Mouse (Mus musculus) gastrocnemius, adult 18-20 months (tissue): ENCODE measurements around the gene Ppp4r3a. TPM values are rescaled to one million over a fixed set of nuclear protein-coding genes. Genes with fewer than 3 reads are reported as not detected.

ENCODE experiments used
- DNase-seq: peaks from one replicate; pipeline ENCODE4 v3.0.0; 2021; ENCODE audit warnings: low spot score
- total RNA-seq, 2 experiments: library from RNA; stranded (reverse); gene quantifications; 2 replicates each; pipeline ENCODE4 v1.2.3; 2021

Ppp4r3a gene
- total RNA-seq, 2 experiments from 2014 or later, result 17.7 to 18.5 TPM

DNA sequence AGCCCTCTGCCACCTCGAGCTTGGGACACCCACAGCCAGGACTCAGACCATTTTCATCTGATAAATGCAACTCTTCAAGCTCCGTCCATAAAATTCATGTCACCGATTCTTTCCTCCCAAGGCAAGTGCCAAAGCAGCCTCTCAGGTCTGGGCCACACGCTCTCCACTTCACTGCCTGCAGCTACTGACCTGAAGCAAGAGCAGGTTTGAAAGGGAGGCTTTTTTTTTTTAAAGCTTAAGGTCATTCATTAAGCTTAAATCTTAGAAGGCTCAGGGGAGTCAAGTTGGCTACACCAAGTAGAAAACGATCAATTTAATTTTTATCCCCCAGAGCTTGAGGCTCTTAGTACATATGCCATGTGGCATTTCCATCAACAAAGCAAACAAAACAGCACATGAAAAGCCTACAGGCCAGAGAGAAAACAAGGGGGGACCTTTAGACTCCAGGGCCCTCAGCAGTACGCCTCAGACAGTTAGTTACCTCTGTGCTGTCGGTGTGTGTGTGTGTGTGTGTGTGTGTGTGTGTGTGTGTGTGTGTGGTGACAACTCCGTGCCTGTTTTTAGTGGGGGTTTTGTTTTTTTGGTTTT lies 70.3 kb downstream of the Ppp4r3a start:
- DNase-seq, result no peak

DNA sequence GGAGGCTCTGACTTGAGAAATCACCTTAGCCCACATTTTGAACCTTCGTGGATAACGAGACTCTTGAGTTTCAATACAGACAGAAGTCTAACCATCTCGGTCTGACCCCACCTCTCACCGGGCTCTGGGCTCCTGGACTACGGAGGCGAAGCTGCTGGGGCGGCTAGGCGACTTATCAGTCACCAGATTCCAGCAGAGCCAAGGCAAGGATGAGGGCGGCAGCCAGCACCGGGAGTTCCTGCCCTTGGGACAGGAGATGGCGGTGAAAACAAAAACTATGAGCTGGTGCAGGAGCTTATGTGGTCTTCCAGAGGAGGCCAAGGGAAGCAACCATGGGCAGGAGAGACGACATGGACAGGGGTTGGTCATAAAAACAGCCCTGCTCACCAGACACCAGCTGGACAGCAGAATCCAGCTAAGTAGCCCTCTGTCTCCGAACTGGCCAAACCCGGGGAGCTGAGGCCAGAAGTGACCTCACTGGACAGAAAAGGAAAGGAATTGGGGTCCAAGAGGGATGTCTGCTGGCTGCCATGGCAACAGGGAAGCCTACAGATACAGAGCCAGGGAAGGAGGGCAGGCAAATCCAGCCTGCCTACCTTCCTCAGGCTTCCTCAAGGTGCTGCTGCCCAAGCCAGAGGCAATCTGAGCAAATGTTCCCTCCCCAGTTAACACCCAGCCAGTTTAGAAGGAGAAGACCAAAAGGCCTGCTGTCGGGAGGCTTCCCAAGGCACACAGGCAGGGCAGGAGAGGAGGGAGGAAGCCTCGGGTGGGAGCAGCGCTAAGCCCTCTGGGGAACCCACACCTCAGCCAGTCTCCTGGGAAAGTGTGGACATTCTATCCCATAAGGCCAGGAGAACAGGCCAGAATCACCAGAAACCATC lies 71.1 kb downstream of the Ppp4r3a start:
- DNase-seq, result no peak

- no peak for DNase-seq
These were observed 72.5 kb downstream of the Ppp4r3a start for GRCm38 (mm10) chr12:101011017-101011416.

GRCm38 (mm10) chr12:101010148-101010920 lies 73.2 kb downstream of the Ppp4r3a start:
- DNase-seq, result peak; percentile 84

- DNase-seq, result no peak
These were observed 74.3 kb downstream of the Ppp4r3a start for GRCm38 (mm10) chr12:101009225-101009624.

- no peak for DNase-seq
These were observed 74.9 kb downstream of the Ppp4r3a start for GRCm38 (mm10) chr12:101008648-101009047.

DNA sequence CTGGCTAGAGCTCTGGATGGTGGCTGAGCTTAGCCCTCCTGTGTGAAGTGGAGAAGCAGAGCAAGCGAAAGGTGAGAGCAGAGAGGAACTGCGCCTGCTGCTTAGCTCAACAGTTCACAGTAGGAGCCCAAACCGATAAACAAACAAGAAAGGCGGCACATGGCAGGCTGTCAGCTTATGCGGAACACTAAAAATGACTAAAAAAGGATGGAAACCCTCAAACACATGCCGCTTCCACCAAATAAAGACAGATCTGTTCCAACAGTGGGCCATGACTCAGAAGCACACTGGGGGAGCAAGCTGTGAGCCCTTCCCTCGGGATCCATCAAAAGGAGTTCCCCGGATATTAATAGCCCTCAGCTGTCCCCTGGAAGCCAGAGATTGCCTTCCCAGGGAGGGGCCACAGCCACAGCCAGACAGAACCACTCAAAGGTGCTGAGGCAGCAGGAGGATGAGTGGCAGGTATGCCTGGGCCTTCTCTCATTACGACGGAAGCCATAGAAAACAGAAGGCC lies 75.5 kb downstream of the Ppp4r3a start:
- peak; percentile 89 for DNase-seq

DNA sequence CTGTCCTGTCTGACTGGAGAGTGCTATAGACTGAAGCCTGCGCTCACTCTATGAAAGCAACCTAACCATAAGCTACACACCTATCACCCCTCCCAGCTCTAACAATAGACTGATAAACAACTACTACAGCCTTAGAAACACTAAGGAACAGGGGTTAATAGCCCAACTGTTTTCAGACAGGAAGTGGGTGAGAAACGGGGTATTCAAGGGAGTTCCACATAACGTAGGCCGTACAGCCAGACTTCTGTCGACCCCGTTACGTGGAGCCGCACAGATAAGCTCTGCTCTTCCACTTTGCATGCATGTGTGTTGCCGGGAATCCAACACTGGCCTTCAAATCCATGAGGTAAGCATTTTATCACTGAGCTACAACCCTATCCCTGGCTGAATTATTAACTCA lies 76.1 kb downstream of the Ppp4r3a start:
- DNase-seq, result no peak

GRCm38 (mm10) chr12:101005665-101006420 lies 77.7 kb downstream of the Ppp4r3a start:
- DNase-seq, result no peak

- DNase-seq, result no peak
These were observed 78.5 kb downstream of the Ppp4r3a start for GRCm38 (mm10) chr12:101004982-101005381.

GRCm38 (mm10) chr12:101002801-101003513 lies 80.5 kb downstream of the Ppp4r3a start:
- DNase-seq, result no peak

DNA sequence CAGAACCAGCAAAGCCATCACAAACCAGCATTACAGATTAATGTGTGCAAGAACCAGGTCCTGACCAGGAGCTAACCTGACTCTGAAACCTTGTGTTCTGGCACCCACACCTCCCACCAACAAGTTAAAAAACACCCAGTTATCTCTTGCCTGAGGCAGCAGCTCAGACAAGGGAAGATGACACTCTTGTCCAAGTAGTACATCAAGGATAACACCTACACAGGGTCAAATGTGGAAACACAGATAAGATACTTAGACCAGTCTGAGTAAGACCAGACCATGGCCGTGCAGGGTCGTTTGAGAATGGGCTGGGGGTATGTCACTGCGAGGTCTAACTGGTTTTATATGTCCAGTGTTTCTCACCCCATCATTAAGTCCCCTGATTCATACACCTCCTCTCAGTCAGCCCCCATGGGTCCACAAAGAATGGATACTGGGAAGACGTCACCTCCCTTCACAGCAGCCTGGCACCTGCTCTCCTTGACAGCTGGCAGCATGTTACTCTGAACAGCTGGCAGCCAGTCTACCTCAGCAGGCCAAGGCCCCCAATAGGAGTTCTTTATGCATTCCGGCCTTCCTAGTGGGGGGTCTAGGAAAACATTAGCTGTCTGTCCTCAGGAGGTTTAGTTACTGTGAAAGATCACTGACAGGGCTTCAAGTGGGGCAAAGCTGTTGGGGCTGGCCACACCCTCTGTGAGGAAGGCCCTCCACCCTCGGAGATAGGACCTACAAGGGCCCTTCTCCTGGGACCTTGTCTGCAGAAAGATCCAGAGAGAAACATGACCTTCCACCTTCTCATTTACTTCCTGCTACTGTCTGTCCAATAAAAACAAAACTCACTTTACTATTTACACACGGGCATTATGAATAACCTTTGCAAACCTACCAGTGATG lies 84.2 kb downstream of the Ppp4r3a start:
- no peak for DNase-seq

- DNase-seq, result no peak
These were observed 84.9 kb downstream of the Ppp4r3a start for GRCm38 (mm10) chr12:100998564-100998962.

- no peak for DNase-seq
These were observed 85.5 kb downstream of the Ppp4r3a start for GRCm38 (mm10) chr12:100997830-100998563.

GRCm38 (mm10) chr12:100996378-100996898 lies 87.1 kb downstream of the Ppp4r3a start:
- no peak for DNase-seq

GRCm38 (mm10) chr12:100995607-100996377 lies 87.7 kb downstream of the Ppp4r3a start:
- DNase-seq, result no peak

DNA sequence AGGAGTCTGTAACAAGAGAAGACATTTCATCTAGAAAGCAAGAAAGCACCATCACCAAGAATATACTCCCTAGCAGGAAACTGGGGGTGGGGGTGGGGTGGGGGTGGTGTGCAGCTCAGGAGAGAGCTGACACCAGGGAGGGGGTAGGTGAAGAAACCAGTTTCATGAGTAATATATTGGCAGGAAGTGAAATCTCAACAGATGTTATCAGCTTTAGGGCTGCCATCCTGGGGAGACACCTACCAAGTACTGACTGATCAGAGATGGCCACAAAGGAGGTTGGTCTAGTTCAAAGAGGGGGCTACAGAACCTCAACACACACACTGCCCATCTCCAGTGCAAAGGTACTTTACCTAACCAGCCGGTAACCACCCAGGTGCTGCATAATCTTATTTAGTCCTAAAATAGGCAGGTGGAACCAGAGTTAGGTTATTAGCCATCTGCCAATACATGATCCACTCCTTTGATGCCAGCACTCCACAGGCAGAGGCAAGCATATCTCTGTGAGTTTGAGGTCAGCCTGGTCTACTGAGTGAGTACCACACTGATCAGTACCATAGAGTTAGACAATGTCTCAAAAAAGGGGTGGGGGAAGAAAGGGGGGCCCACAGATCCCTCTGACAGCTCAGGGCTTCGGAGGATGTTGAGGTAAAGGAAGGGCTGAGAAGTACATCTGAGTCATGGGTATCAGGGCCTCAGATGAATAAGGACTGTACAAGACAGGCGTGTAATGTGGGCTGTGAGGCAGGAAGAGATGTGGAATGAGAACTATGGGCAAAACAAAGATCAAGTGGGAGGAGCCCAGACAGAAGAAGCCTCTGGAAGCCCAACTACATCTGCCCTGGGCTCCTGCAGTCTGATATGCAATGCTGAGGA lies 89.1 kb downstream of the Ppp4r3a start:
- DNase-seq, result no peak
